Mouse (Mus musculus): Measurements from ENCODE around the gene Fank1. TPM values are rescaled to one million over a fixed set of nuclear protein-coding genes. Genes with fewer than 3 reads are reported as not detected.

Fank1 gene
- polyA plus RNA-seq, 1 experiment: not detected

GRCm38 (mm10) chr7:133794720-133795119 lies 18.1 kb downstream of the Fank1 start:
- 97% methylated on average over 2 of the region's 2 CpGs for WGBS
- Histone ChIP-seq H3K4me3 (ENCODE audit: insufficient read depth, low read depth, low read length) (no peak overlapping the region), H3K4me1 (ENCODE audit: control insufficient read depth, insufficient read depth, low read length) (peaks cover 19% of the 10 kb centered on the region), H3K27ac (ENCODE audit: insufficient read depth, low read depth, low read length) (no peak overlapping the region)
- TF ChIP-seq CTCF (IDR thresholded peaks at IDR 0.05; ENCODE audit: insufficient read depth, low read depth, low read length) (no peak), POLR2A (IDR thresholded peaks at IDR 0.05; ENCODE audit: insufficient read depth, low read depth, low read length) (no peak)

- no peak for TF ChIP-seq CTCF (IDR thresholded peaks at IDR 0.05; ENCODE audit: insufficient read depth, low read depth, low read length)
- TF ChIP-seq POLR2A (IDR thresholded peaks at IDR 0.05; ENCODE audit: insufficient read depth, low read depth, low read length): no peak
- Histone ChIP-seq H3K4me1 (ENCODE audit: control insufficient read depth, insufficient read depth, low read length) (no peaks in the 10 kb centered on the region), H3K4me3 (ENCODE audit: insufficient read depth, low read depth, low read length) (no peak overlapping the region), H3K27ac (ENCODE audit: insufficient read depth, low read depth, low read length) (no peak overlapping the region)
- WGBS: 86% methylated on average over 5 of the region's 5 CpGs
These were observed 23.3 kb downstream of the Fank1 start for GRCm38 (mm10) chr7:133799928-133800327.

GRCm38 (mm10) chr7:133801823-133802222 lies 25.2 kb downstream of the Fank1 start:
- 63% methylated on average over 6 of the region's 6 CpGs for WGBS
- H3K27ac ChIP-seq (ENCODE audit: insufficient read depth, low read depth, low read length): no peak overlapping the region
- no peaks in the 10 kb centered on the region for H3K4me1 ChIP-seq (ENCODE audit: control insufficient read depth, insufficient read depth, low read length)
- H3K4me3 ChIP-seq (ENCODE audit: insufficient read depth, low read depth, low read length): no peak overlapping the region
- TF ChIP-seq CTCF (IDR thresholded peaks at IDR 0.05; ENCODE audit: insufficient read depth, low read depth, low read length): no peak
- TF ChIP-seq POLR2A (IDR thresholded peaks at IDR 0.05; ENCODE audit: insufficient read depth, low read depth, low read length): no peak

- TF ChIP-seq POLR2A (IDR thresholded peaks at IDR 0.05; ENCODE audit: insufficient read depth, low read depth, low read length): no peak
- TF ChIP-seq CTCF (IDR thresholded peaks at IDR 0.05; ENCODE audit: insufficient read depth, low read depth, low read length): no peak
- Histone ChIP-seq H3K4me3 (ENCODE audit: insufficient read depth, low read depth, low read length) (no peak overlapping the region), H3K27ac (ENCODE audit: insufficient read depth, low read depth, low read length) (no peak overlapping the region), H3K4me1 (ENCODE audit: control insufficient read depth, insufficient read depth, low read length) (no peaks in the 10 kb centered on the region)
- 51% methylated on average over 7 of the region's 7 CpGs for WGBS
These were observed 29.0 kb downstream of the Fank1 start for GRCm38 (mm10) chr7:133805614-133806175.

GRCm38 (mm10) chr7:133812927-133813326 lies 36.3 kb downstream of the Fank1 start:
- WGBS: 84% methylated on average over 7 of the region's 7 CpGs

GRCm38 (mm10) chr7:133813331-133813730 lies 36.7 kb downstream of the Fank1 start:
- no peak overlapping the region for H3K4me3 ChIP-seq (ENCODE audit: insufficient read depth, low read depth, low read length)
- no peak overlapping the region for H3K27ac ChIP-seq (ENCODE audit: insufficient read depth, low read depth, low read length)
- WGBS: 62% methylated on average over 4 of the region's 4 CpGs
- H3K4me1 ChIP-seq (ENCODE audit: control insufficient read depth, insufficient read depth, low read length): no peaks in the 10 kb centered on the region
- TF ChIP-seq POLR2A (IDR thresholded peaks at IDR 0.05; ENCODE audit: insufficient read depth, low read depth, low read length) (no peak), CTCF (IDR thresholded peaks at IDR 0.05; ENCODE audit: insufficient read depth, low read depth, low read length) (no peak)

More at GRCm38 (mm10) chr7:133812927-133813326, 36.3 kb downstream of the Fank1 start:
- TF ChIP-seq CTCF (IDR thresholded peaks at IDR 0.05; ENCODE audit: insufficient read depth, low read depth, low read length) (no peak), POLR2A (IDR thresholded peaks at IDR 0.05; ENCODE audit: insufficient read depth, low read depth, low read length) (no peak)
- Histone ChIP-seq H3K4me3 (ENCODE audit: insufficient read depth, low read depth, low read length) (no peak overlapping the region), H3K4me1 (ENCODE audit: control insufficient read depth, insufficient read depth, low read length) (no peaks in the 10 kb centered on the region), H3K27ac (ENCODE audit: insufficient read depth, low read depth, low read length) (no peak overlapping the region)

GRCm38 (mm10) chr7:133823751-133824150 lies 47.1 kb downstream of the Fank1 start:
- Histone ChIP-seq H3K4me1 (ENCODE audit: control insufficient read depth, insufficient read depth, low read length) (0 out of 2 replicates have a peak, but pooled peaks cover 2% of the 10 kb centered on the region), H3K27ac (ENCODE audit: insufficient read depth, low read depth, low read length) (no peak overlapping the region), H3K4me3 (ENCODE audit: insufficient read depth, low read depth, low read length) (no peak overlapping the region)
- no peak for TF ChIP-seq CTCF (IDR thresholded peaks at IDR 0.05; ENCODE audit: insufficient read depth, low read depth, low read length)
- no peak for TF ChIP-seq POLR2A (IDR thresholded peaks at IDR 0.05; ENCODE audit: insufficient read depth, low read depth, low read length)
- 95% methylated on average over 6 of the region's 6 CpGs for WGBS

GRCm38 (mm10) chr7:133824579-133824978 lies 47.9 kb downstream of the Fank1 start:
- 0 out of 2 replicates have a peak, but pooled peaks cover 2% of the 10 kb centered on the region for H3K4me1 ChIP-seq (ENCODE audit: control insufficient read depth, insufficient read depth, low read length)
- TF ChIP-seq POLR2A (IDR thresholded peaks at IDR 0.05; ENCODE audit: insufficient read depth, low read depth, low read length) (no peak), CTCF (IDR thresholded peaks at IDR 0.05; ENCODE audit: insufficient read depth, low read depth, low read length) (no peak)
- H3K4me3 ChIP-seq (ENCODE audit: insufficient read depth, low read depth, low read length): no peak overlapping the region
- no peak overlapping the region for H3K27ac ChIP-seq (ENCODE audit: insufficient read depth, low read depth, low read length)
- WGBS: 98% methylated on average over 2 of the region's 2 CpGs

GRCm38 (mm10) chr7:133828514-133828913 lies 51.9 kb downstream of the Fank1 start:
- TF ChIP-seq POLR2A (IDR thresholded peaks at IDR 0.05; ENCODE audit: insufficient read depth, low read depth, low read length): no peak
- no peak for TF ChIP-seq CTCF (IDR thresholded peaks at IDR 0.05; ENCODE audit: insufficient read depth, low read depth, low read length)
- Histone ChIP-seq H3K4me1 (ENCODE audit: control insufficient read depth, insufficient read depth, low read length) (0 out of 2 replicates have a peak, but pooled peaks cover 2% of the 10 kb centered on the region), H3K4me3 (ENCODE audit: insufficient read depth, low read depth, low read length) (no peak overlapping the region), H3K27ac (ENCODE audit: insufficient read depth, low read depth, low read length) (no peak overlapping the region)
- WGBS: 26% methylated on average over 4 of the region's 4 CpGs

Data from olfactory bulb, adult 2 months (tissue).